In genomic region chr8:46475942-46476341, GRCm38 (mm10) we compare ENCODE assay signal across 19 mouse cellular contexts. TPM values are rescaled to one million over a fixed set of nuclear protein-coding genes. Genes with fewer than 3 reads are reported as not detected.
DNase-seq lines count a peak whose midpoint lies in the region; ATAC-seq and TF ChIP-seq lines count a peak whose summit lies in the region.
"Had no signal": no experiment of that assay in that cellular context is flagged by ENCODE, and none has a peak within 500 bp of the region (broad histone marks: within the 10 kb centered on the region; RNA-seq: fewer than 3 reads in every experiment).

No protein-coding gene starts in this region.

- no peaks in the 10 kb centered on the region for H3K27me3 ChIP-seq in testis, adult 2 months (ENCODE audit: control insufficient read depth, insufficient read depth, low read length)
- no peaks in the 10 kb centered on the region for H3K27me3 ChIP-seq in liver, embryonic 15.5 days
- H3K27me3 ChIP-seq: heart, embryonic 15.5 days had no signal

- ATAC-seq in liver, embryonic 15.5 days (ENCODE audit: insufficient read depth) = no peak
- ATAC-seq: forebrain, embryonic 15.5 days; hindbrain, postnatal 0 days had no signal

- H3K9ac ChIP-seq in liver, embryonic 15.5 days = no peak overlapping the region
- H3K9ac ChIP-seq: embryonic facial prominence, embryonic 12.5 days; forebrain, embryonic 15.5 days; heart, embryonic 15.5 days; hindbrain, embryonic 13.5 days had no signal

- H3K27ac ChIP-seq in testis, adult 2 months (ENCODE audit: control insufficient read depth, insufficient read depth, low read depth, low read length) = no peak overlapping the region
- peak overlapping the region; percentile 83 for H3K27ac ChIP-seq in liver, embryonic 15.5 days (replicated peaks)
- H3K27ac ChIP-seq: embryonic facial prominence, embryonic 12.5 days; forebrain, embryonic 15.5 days; heart, adult 2 months; heart, embryonic 15.5 days; hindbrain, embryonic 13.5 days; hindbrain, postnatal 0 days had no signal

- H3K36me3 ChIP-seq in testis, adult 2 months (ENCODE audit: control insufficient read depth, insufficient read depth, low read length) = no peaks in the 10 kb centered on the region
- H3K36me3 ChIP-seq in liver, embryonic 15.5 days (replicated peaks) = peaks cover 24% of the 10 kb centered on the region
- H3K36me3 ChIP-seq: embryonic facial prominence, embryonic 12.5 days; forebrain, embryonic 15.5 days; heart, embryonic 15.5 days; hindbrain, embryonic 13.5 days had no signal

- no peak for TF ChIP-seq POLR2A in testis, adult 2 months (IDR thresholded peaks at IDR 0.05; ENCODE audit: control insufficient read depth, low read depth, low read length)

- peak overlapping the region; percentile 65; the same call in 1 of the 2 replicates for H3K4me2 ChIP-seq in liver, embryonic 15.5 days
- H3K4me2 ChIP-seq: embryonic facial prominence, embryonic 12.5 days; forebrain, embryonic 15.5 days; heart, embryonic 11.5 days; heart, embryonic 15.5 days; hindbrain, embryonic 13.5 days had no signal

- whole genome bisulfite sequencing in liver, embryonic 15.5 days (ENCODE audit: insufficient replicate concordance) = 89% methylated on average over 3 of the region's 3 CpGs

- H3K4me1 ChIP-seq in testis, adult 2 months (ENCODE audit: control insufficient read depth, insufficient read depth, low read length) = no peaks in the 10 kb centered on the region; the same call in 1 of the 2 replicates
- peaks cover 84% of the 10 kb centered on the region for H3K4me1 ChIP-seq in liver, embryonic 15.5 days (replicated peaks)

- peak overlapping the region; percentile 85 for H3K4me3 ChIP-seq in testis, adult 2 months (ENCODE audit: control insufficient read depth, low read depth, low read length)
- H3K4me3 ChIP-seq in liver, embryonic 15.5 days (replicated peaks) = no peak overlapping the region
- H3K4me3 ChIP-seq: embryonic facial prominence, embryonic 12.5 days; forebrain, embryonic 15.5 days; heart, adult 2 months; heart, embryonic 15.5 days; hindbrain, embryonic 13.5 days had no signal

- DNase-seq in kidney, adult 9 months = peak; percentile 4
- no peak for DNase-seq in kidney, adult 18-20 months
- no peak for DNase-seq in testis, postnatal 10 days (ENCODE audit: low spot score)
- DNase-seq in right cerebral cortex, postnatal 36 days (ENCODE audit: low spot score in 2 of 2) = no peak
- DNase-seq in B cell, adult 2 months = no peak
- DNase-seq: adrenal gland, adult 8-10 months; cerebellum, adult 2 months; cerebellum, postnatal 25 days; gastrocnemius, postnatal 14 days; heart, adult 2 months; heart, postnatal 14 days had no signal

- TF ChIP-seq CTCF in testis, adult 2 months (IDR thresholded peaks at IDR 0.05; ENCODE audit: control insufficient read depth, insufficient read depth, insufficient replicate concordance, low read depth, low read length) = no peak

- H3K9me3 ChIP-seq in liver, embryonic 15.5 days (replicated peaks) = no peaks in the 10 kb centered on the region
- H3K9me3 ChIP-seq: embryonic facial prominence, embryonic 12.5 days; forebrain, embryonic 15.5 days; heart, embryonic 15.5 days; hindbrain, embryonic 13.5 days had no signal

RNA-seq across cellular contexts. Expression of gene Acsl1, which starts 5.1 kb away (rescaled TPM):
- polyA plus RNA-seq in testis, adult 2 months (2012; rRNA removed) = 728 and 743 TPM in 2 replicates
- polyA plus RNA-seq in liver, embryonic 15.5 days (2015; fragmentation: Nextera tagmentation; extraction: Ambion mirVana) = 106 and 125 TPM in 2 replicates
